ENCODE assay signal across 17 mouse cellular contexts in the genomic region with DNA sequence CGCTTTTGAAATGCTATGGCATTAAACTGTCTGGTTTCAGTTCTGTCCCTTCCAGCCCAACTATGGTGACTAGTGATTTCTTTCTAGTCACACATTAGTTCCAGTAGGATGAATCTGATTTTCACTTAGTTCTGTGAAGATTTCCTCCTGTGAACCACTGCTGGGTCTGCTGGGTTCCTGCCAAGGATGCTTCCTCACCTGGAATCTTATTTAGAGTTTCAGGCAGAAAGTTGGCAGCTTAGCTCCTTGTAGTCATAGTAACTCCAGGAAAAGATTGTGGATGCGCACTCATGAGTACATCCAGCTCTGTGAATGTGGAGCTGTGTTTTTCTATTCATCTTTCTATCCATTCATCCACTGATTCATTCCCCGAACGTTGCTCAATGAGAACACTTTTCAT.
DNase-seq lines count a peak whose midpoint lies in the region; ATAC-seq lines count a peak whose summit lies in the region.
"Had no signal": no experiment of that assay in that cellular context is flagged by ENCODE, and none has a peak within 500 bp of the region (broad histone marks: within the 10 kb centered on the region; RNA-seq: fewer than 3 reads in every experiment).

No protein-coding gene starts in this region.

- no peak overlapping the region for H3K4me3 ChIP-seq in embryonic facial prominence, embryonic 14.5 days (ENCODE audit: low read depth, low read length)
- H3K4me3 ChIP-seq in embryonic facial prominence, embryonic 10.5 days: no peak overlapping the region
- no peak overlapping the region for H3K4me3 ChIP-seq in midbrain, embryonic 14.5 days (replicated peaks; ENCODE audit: low read depth, low read length)
- H3K4me3 ChIP-seq in midbrain, embryonic 16.5 days (ENCODE audit: low read depth, low read length): no peak overlapping the region
- H3K4me3 ChIP-seq: heart, adult 2 months; limb, embryonic 13.5 days had no signal

- WGBS in embryonic facial prominence, embryonic 14.5 days: 82% methylated on average over 4 of the region's 4 CpGs
- WGBS in embryonic facial prominence, embryonic 10.5 days: 91% methylated on average over 4 of the region's 4 CpGs
- 71% methylated on average over 4 of the region's 4 CpGs for WGBS in midbrain, embryonic 14.5 days
- WGBS in midbrain, embryonic 16.5 days: 67% methylated on average over 4 of the region's 4 CpGs

- H3K9ac ChIP-seq in embryonic facial prominence, embryonic 14.5 days (ENCODE audit: low read depth, low read length): no peak overlapping the region
- no peak overlapping the region for H3K9ac ChIP-seq in midbrain, embryonic 14.5 days (replicated peaks; ENCODE audit: low read length)
- no peak overlapping the region for H3K9ac ChIP-seq in midbrain, embryonic 16.5 days (ENCODE audit: low read depth, low read length)
- H3K9ac ChIP-seq: limb, embryonic 13.5 days; liver, postnatal 0 days had no signal

- no peaks in the 10 kb centered on the region for H3K36me3 ChIP-seq in embryonic facial prominence, embryonic 14.5 days (ENCODE audit: control insufficient read depth, insufficient read depth, low read length)
- H3K36me3 ChIP-seq in embryonic facial prominence, embryonic 10.5 days (replicated peaks): no peaks in the 10 kb centered on the region
- H3K36me3 ChIP-seq in midbrain, embryonic 14.5 days (ENCODE audit: control insufficient read depth, insufficient read depth, low read length): no peaks in the 10 kb centered on the region
- H3K36me3 ChIP-seq in midbrain, embryonic 16.5 days (ENCODE audit: control insufficient read depth, insufficient read depth, low read length): no peaks in the 10 kb centered on the region
- H3K36me3 ChIP-seq: G1E; limb, embryonic 13.5 days had no signal

- intact Hi-C loops in left cerebral cortex, postnatal 14 days (cut with DNase I): no loop called here

- no peaks in the 10 kb centered on the region for H3K4me1 ChIP-seq in embryonic facial prominence, embryonic 14.5 days (ENCODE audit: control insufficient read depth, insufficient read depth, low read length)
- no peaks in the 10 kb centered on the region for H3K4me1 ChIP-seq in embryonic facial prominence, embryonic 10.5 days
- no peaks in the 10 kb centered on the region for H3K4me1 ChIP-seq in midbrain, embryonic 14.5 days (ENCODE audit: control insufficient read depth, insufficient read depth, low read length)
- no peaks in the 10 kb centered on the region for H3K4me1 ChIP-seq in midbrain, embryonic 16.5 days (ENCODE audit: control insufficient read depth, insufficient read depth, low read length)
- H3K4me1 ChIP-seq: limb, embryonic 13.5 days had no signal

- H3K27ac ChIP-seq in embryonic facial prominence, embryonic 14.5 days (replicated peaks; ENCODE audit: low read depth, low read length): no peak overlapping the region
- H3K27ac ChIP-seq in embryonic facial prominence, embryonic 10.5 days (replicated peaks): no peak overlapping the region
- no peak overlapping the region for H3K27ac ChIP-seq in midbrain, embryonic 14.5 days (replicated peaks; ENCODE audit: low read depth, low read length)
- no peak overlapping the region for H3K27ac ChIP-seq in midbrain, embryonic 16.5 days (ENCODE audit: low read length)
- H3K27ac ChIP-seq: heart, adult 2 months; limb, embryonic 13.5 days had no signal

- no peak for ATAC-seq in embryonic facial prominence, embryonic 14.5 days (ENCODE audit: low read depth)
- no peak for ATAC-seq in midbrain, embryonic 14.5 days (ENCODE audit: low FRiP score, low TSS enrichment)
- ATAC-seq in midbrain, embryonic 16.5 days: no peak
- ATAC-seq: liver, postnatal 0 days had no signal

- no peak overlapping the region for H3K4me2 ChIP-seq in embryonic facial prominence, embryonic 14.5 days (ENCODE audit: low read depth, low read length)
- no peak overlapping the region for H3K4me2 ChIP-seq in midbrain, embryonic 14.5 days (ENCODE audit: low read length)
- H3K4me2 ChIP-seq in midbrain, embryonic 16.5 days (ENCODE audit: low read length): no peak overlapping the region
- H3K4me2 ChIP-seq: limb, embryonic 13.5 days had no signal

- H3K27me3 ChIP-seq in embryonic facial prominence, embryonic 14.5 days (replicated peaks; ENCODE audit: control insufficient read depth, insufficient read depth, low read length): no peaks in the 10 kb centered on the region
- no peaks in the 10 kb centered on the region for H3K27me3 ChIP-seq in embryonic facial prominence, embryonic 10.5 days (replicated peaks; ENCODE audit: low read depth, poor library complexity, severe bottlenecking)
- no peaks in the 10 kb centered on the region for H3K27me3 ChIP-seq in midbrain, embryonic 14.5 days (ENCODE audit: control insufficient read depth, insufficient read depth, low read length)
- no peaks in the 10 kb centered on the region for H3K27me3 ChIP-seq in midbrain, embryonic 16.5 days (ENCODE audit: control insufficient read depth, insufficient read depth, low read depth, low read length)
- H3K27me3 ChIP-seq: limb, embryonic 13.5 days had no signal

- H3K9me3 ChIP-seq in embryonic facial prominence, embryonic 14.5 days (ENCODE audit: control insufficient read depth, low read length): no peaks in the 10 kb centered on the region
- H3K9me3 ChIP-seq in embryonic facial prominence, embryonic 10.5 days: no peaks in the 10 kb centered on the region
- no peaks in the 10 kb centered on the region for H3K9me3 ChIP-seq in midbrain, embryonic 14.5 days (ENCODE audit: control insufficient read depth, low read length)
- no peaks in the 10 kb centered on the region for H3K9me3 ChIP-seq in midbrain, embryonic 16.5 days (replicated peaks; ENCODE audit: control insufficient read depth, low read length, poor library complexity, severe bottlenecking)
- H3K9me3 ChIP-seq: limb, embryonic 13.5 days had no signal

- peak; percentile 25 for DNase-seq in embryonic facial prominence, embryonic 14.5 days (ENCODE audit: low spot score)
- no peak for DNase-seq in embryonic facial prominence, embryonic 10.5 days (ENCODE audit: low spot score)
- peak; percentile 44 for DNase-seq in midbrain, embryonic 14.5 days
- DNase-seq in left cerebral cortex, postnatal 14 days (ENCODE audit: low spot score in 2 of 2): peak; percentile 57 to 58
- peak; percentile 54 for DNase-seq in telencephalon, adult 2 months (ENCODE audit: low read depth, low spot score)
- DNase-seq in kidney, postnatal 25 days: no peak
- no peak for DNase-seq in urinary bladder, postnatal 14 days (ENCODE audit: low spot score)
- DNase-seq: B cell, adult 2 months; heart, adult 2 months; heart, postnatal 14 days; kidney, adult 18-20 months; liver, postnatal 0 days; lung, postnatal 4 days; thymus, adult 18-20 months had no signal

Comparison
In these comparisons a context has a peak if more than half of its experiments do, and no peak if none do; other contexts are left out.
1. DNase-seq: peak in embryonic facial prominence, embryonic 14.5 days (single experiment), midbrain, embryonic 14.5 days (single experiment), left cerebral cortex, postnatal 14 days (2 of 2) and telencephalon, adult 2 months (single experiment); none in embryonic facial prominence, embryonic 10.5 days (single experiment), kidney, postnatal 25 days (0 of 2) and urinary bladder, postnatal 14 days (single experiment).